Mouse (Mus musculus) embryonic facial prominence, embryonic 14.5 days (tissue): ENCODE data around the gene Bud31. TPM values are rescaled to one million over a fixed set of nuclear protein-coding genes. Genes with fewer than 3 reads are reported as not detected.

ENCODE experiments used
- ATAC-seq: fragments of 200-750 bp; cut with Nextera tagmentation; 2 replicates; pipeline ENCODE4 v1.8.0; 2017; ENCODE audit warnings: low read depth, moderate number of reproducible peaks, moderate TSS enrichment
- DNase-seq: peaks from one replicate; pipeline ENCODE4 v3.0.0-alpha.2; 2015; ENCODE audit warnings: low spot score
- H3K27ac ChIP-seq: fragments of 300-500 bp; sonication (generic); replicated peaks from 2 replicates; pipeline ENCODE4 v1.5.1; 2014; ENCODE audit warnings: low read depth, mild to moderate bottlenecking, low read length, moderate library complexity
- H3K27me3 ChIP-seq: fragments of 300-500 bp; sonication (generic); replicated peaks from 2 replicates; pipeline ENCODE4 v1.6.1; 2014; ENCODE audit warnings: low read length; ENCODE audit not compliant: control insufficient read depth, insufficient read depth
- H3K36me3 ChIP-seq: fragments of 300-500 bp; sonication (generic); 2 replicates; pipeline ENCODE4 v1.6.1; 2014; ENCODE audit warnings: low read length, mixed read lengths; ENCODE audit not compliant: control insufficient read depth, insufficient read depth
- H3K4me1 ChIP-seq: fragments of 300-500 bp; sonication (generic); 2 replicates; pipeline ENCODE4 v1.6.1; 2014; ENCODE audit warnings: antibody characterized with exemption, low read length; ENCODE audit not compliant: control insufficient read depth, insufficient read depth
- H3K4me2 ChIP-seq: fragments of 300-500 bp; sonication (generic); 2 replicates; pipeline ENCODE4 v1.6.1; 2014; ENCODE audit warnings: low read depth, mild to moderate bottlenecking, low read length, moderate library complexity, mixed read lengths
- H3K4me3 ChIP-seq: fragments of 300-500 bp; sonication (generic); 2 replicates; pipeline ENCODE4 v1.5.1; 2014; ENCODE audit warnings: low read depth, mild to moderate bottlenecking, low read length
- H3K9ac ChIP-seq: fragments of 300-500 bp; sonication (generic); 2 replicates; pipeline ENCODE4 v1.6.1; 2014; ENCODE audit warnings: low read depth, mild to moderate bottlenecking, low read length, moderate library complexity, mixed read lengths
- H3K9me3 ChIP-seq: fragments of 300-500 bp; sonication (generic); 2 replicates; pipeline ENCODE4 v1.6.1; 2016; ENCODE audit warnings: low read length; ENCODE audit not compliant: control insufficient read depth
- WGBS: fragments of 180-500 bp; shearing (Covaris S2); extraction: QIAGEN DNeasy Blood & Tissue Kit; methylation state at CpG from one replicate; pipeline ENCODE4 v1.1.7; 2014; 5-methylcytosine and 5-hydroxymethylcytosine counted together
- polyA plus RNA-seq: library from polyadenylated mRNA; unstranded; fragments of >200 nt; fragmentation: Nextera tagmentation; extraction: Ambion mirVana; gene quantifications from 2 replicates; pipeline ENCODE4 v1.2.1, GENCODE M21; 2014

Bud31 gene
- polyA plus RNA-seq, 1 experiment from 2014 or later: 177 TPM

- peak within 1 kb of the TSS; percentile 82 for H3K4me3 ChIP-seq
- no peaks in the 10 kb centered on the region for H3K27me3 ChIP-seq
- ATAC-seq: no peak
- H3K27ac ChIP-seq: peak within 1 kb of the TSS; percentile 76
- no peak for DNase-seq
- WGBS: 88% methylated on average over 2 of the region's 2 CpGs
- no peaks in the 10 kb centered on the region for H3K9me3 ChIP-seq
- H3K4me1 ChIP-seq: peaks cover 9% of the 10 kb centered on the region; the same call in 1 of the 2 replicates
- peak within 1 kb of the TSS; percentile 87 for H3K4me2 ChIP-seq
- H3K9ac ChIP-seq: peak within 1 kb of the TSS; percentile 96
- H3K36me3 ChIP-seq: peaks cover 44% of the 10 kb centered on the region
These were observed 51.8 kb downstream of the Bud31 start, which contains the start of gene Atp5j2 for GRCm38 (mm10) chr5:145191962-145192361. Atp5j2 (minus strand) TSS chr5:145192062.

Other genes with a start within 250 kb of the Bud31 start
- 19.9 and 21.1 TPM in 2 replicates for gene Smurf1, start 174.5 kb upstream of the Bud31 start, polyA plus RNA-seq
- gene Gm4871, start 107.6 kb upstream of the Bud31 start, polyA plus RNA-seq: not detected in 2 replicates
- gene 1700018F24Rik, start 97.4 kb upstream of the Bud31 start, polyA plus RNA-seq: 0.31 TPM in 1 of 2 replicates, not detected in the other
- gene Arpc1a, start 56.5 kb upstream of the Bud31 start, polyA plus RNA-seq: 138 and 150 TPM in 2 replicates
- gene Kpna7, start 56.3 kb upstream of the Bud31 start, polyA plus RNA-seq: not detected in 2 replicates
- 222 and 228 TPM in 2 replicates for gene Arpc1b, start 26.1 kb upstream of the Bud31 start, polyA plus RNA-seq
- 84.2 and 97.1 TPM in 2 replicates for gene Pdap1, start 124 bp upstream of the Bud31 start, polyA plus RNA-seq
- gene Ptcd1, start 26.7 kb downstream of the Bud31 start, polyA plus RNA-seq: 13.2 and 14.6 TPM in 2 replicates
- 25.1 and 26.5 TPM in 2 replicates for gene Cpsf4, start 26.9 kb downstream of the Bud31 start, polyA plus RNA-seq
- 511 and 592 TPM in 2 replicates for gene Atp5j2, start 51.7 kb downstream of the Bud31 start, polyA plus RNA-seq
- gene Zkscan14, start 61.5 kb downstream of the Bud31 start, polyA plus RNA-seq: 6.6 and 9.3 TPM in 2 replicates
- 13.4 and 14.0 TPM in 2 replicates for gene Zkscan5, start 64.2 kb downstream of the Bud31 start, polyA plus RNA-seq
- gene Zfp655, start 91.4 kb downstream of the Bud31 start, polyA plus RNA-seq: 37.2 and 38.1 TPM in 2 replicates
- 0.45 and 0.63 TPM in 2 replicates for gene Zscan25, start 140.1 kb downstream of the Bud31 start, polyA plus RNA-seq
- gene Cyp3a57, start 204.9 kb downstream of the Bud31 start, polyA plus RNA-seq: not detected in 2 replicates